Mouse (Mus musculus): ENCODE data around the gene Gm8011. TPM values are rescaled to one million over a fixed set of nuclear protein-coding genes. Genes with fewer than 3 reads are reported as not detected.
"Not testable (repeated sequence)": the region's sequence is repeated elsewhere in the genome, so short reads cannot be mapped to it uniquely, and the experiment has no call there.

The Gm8011 gene
- polyA plus RNA-seq (2012; fragmentation: generic; extraction: Trizol), result not detected
- long read RNA-seq, experiment 1, result 0 reads
- long read RNA-seq, experiment 2, result 0 reads

DNA sequence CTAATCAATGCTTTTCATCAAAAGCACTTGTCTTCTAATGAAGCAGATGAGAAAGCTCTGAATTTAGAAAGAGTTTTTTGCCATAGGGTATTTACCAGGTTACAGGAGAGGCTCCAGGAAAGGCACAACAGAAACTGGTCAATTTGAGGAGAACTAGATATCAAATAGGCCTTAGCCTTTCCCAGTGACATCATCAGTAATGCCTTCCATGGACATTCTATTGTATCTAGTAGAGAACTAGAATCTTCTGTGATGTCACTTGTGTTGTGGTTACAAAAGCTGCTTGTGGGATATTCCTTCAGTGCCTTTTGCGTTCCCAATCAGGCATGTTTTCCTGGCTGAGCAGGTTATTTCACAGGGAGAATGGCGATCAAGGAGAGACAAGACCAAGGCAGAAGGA is at the start of gene Gm8011:
TSS of gene Gm8011 (plus strand) at position 301 of the 400 bp plus-strand sequence.
- H3K27me3 ChIP-seq (ENCODE audit: control insufficient read depth, insufficient read depth, insufficient read length); H3K79me3 ChIP-seq (ENCODE audit: low read depth); H3ac ChIP-seq (ENCODE audit: control insufficient read depth, insufficient read length, low read depth); H3K79me2 ChIP-seq (ENCODE audit: control insufficient read depth, insufficient read depth); H3K4me3 ChIP-seq (ENCODE audit: insufficient read depth, poor library complexity, severe bottlenecking); H3K36me3 ChIP-seq (ENCODE audit: control insufficient read depth, insufficient read depth): not testable (repeated sequence)

- not testable (repeated sequence) for H3K4me3 ChIP-seq (ENCODE audit: insufficient read depth, poor library complexity, severe bottlenecking); H3K79me2 ChIP-seq (ENCODE audit: control insufficient read depth, insufficient read depth); H3K36me3 ChIP-seq (ENCODE audit: control insufficient read depth, insufficient read depth); H3K27me3 ChIP-seq (ENCODE audit: control insufficient read depth, insufficient read depth, insufficient read length); H3ac ChIP-seq (ENCODE audit: control insufficient read depth, insufficient read length, low read depth); H3K79me3 ChIP-seq (ENCODE audit: low read depth)
Measured at GRCm38 (mm10) chr14:42439573-42439972, 24.1 kb upstream of the Gm8011 start, which contains the start of gene Gm8005. Gm8005 (minus strand) TSS chr14:42439673.

- not testable (repeated sequence) for H3K36me3 ChIP-seq (ENCODE audit: control insufficient read depth, insufficient read depth); H3K27me3 ChIP-seq (ENCODE audit: control insufficient read depth, insufficient read depth, insufficient read length); H3K79me2 ChIP-seq (ENCODE audit: control insufficient read depth, insufficient read depth); H3K79me3 ChIP-seq (ENCODE audit: low read depth); H3K4me3 ChIP-seq (ENCODE audit: insufficient read depth, poor library complexity, severe bottlenecking); H3ac ChIP-seq (ENCODE audit: control insufficient read depth, insufficient read length, low read depth)
Measured at GRCm38 (mm10) chr14:42502249-42502648, 38.6 kb downstream of the Gm8011 start, which contains the start of gene Gm8020. Gm8020 (minus strand) TSS chr14:42502349.

Other genes with a start within 250 kb of the Gm8011 start
- gene Gm17026, start 203.8 kb upstream of the Gm8011 start, polyA plus RNA-seq (2012; fragmentation: generic; extraction: Trizol), result not detected
- not detected for gene Gm9611, start 166.5 kb upstream of the Gm8011 start, polyA plus RNA-seq (2012; fragmentation: generic; extraction: Trizol)
- not detected for gene Gm7995, start 153.7 kb upstream of the Gm8011 start, polyA plus RNA-seq (2012; fragmentation: generic; extraction: Trizol)
- not detected for gene Gm8005, start 24.2 kb upstream of the Gm8011 start, polyA plus RNA-seq (2012; fragmentation: generic; extraction: Trizol)
- not detected for gene Gm8020, start 38.5 kb downstream of the Gm8011 start, polyA plus RNA-seq (2012; fragmentation: generic; extraction: Trizol)
- gene Gm8024, start 60.4 kb downstream of the Gm8011 start, polyA plus RNA-seq (2012; fragmentation: generic; extraction: Trizol), result not detected
- gene Gm17124, start 136.0 kb downstream of the Gm8011 start, polyA plus RNA-seq (2012; fragmentation: generic; extraction: Trizol), result not detected
- not detected for gene Gm3633, start 178.0 kb downstream of the Gm8011 start, polyA plus RNA-seq (2012; fragmentation: generic; extraction: Trizol)
- gene Gm10378, start 192.1 kb downstream of the Gm8011 start, polyA plus RNA-seq (2012; fragmentation: generic; extraction: Trizol), result not detected

Measured in C2C12 (cell line).